23 mouse cellular contexts compared by ENCODE assay signal in genomic region chr12:108230077-108230476, GRCm38 (mm10). TPM values are rescaled to one million over a fixed set of nuclear protein-coding genes. Genes with fewer than 3 reads are reported as not detected.
A peak's percentile ranks its signal among the peaks of the same experiment; 100 is the strongest.
DNase-seq lines count a peak whose midpoint lies in the region; ATAC-seq lines count a peak whose summit lies in the region.
"Had no signal": no experiment of that assay in that cellular context is flagged by ENCODE, and none has a peak within 500 bp of the region (broad histone marks: within the 10 kb centered on the region; RNA-seq: fewer than 3 reads in every experiment).

No protein-coding gene starts in this region.

- no peak for ATAC-seq in heart, embryonic 13.5 days (ENCODE audit: extremely low read depth, insufficient number of reproducible peaks, low FRiP score, low TSS enrichment)
- ATAC-seq in limb, embryonic 12.5 days (ENCODE audit: insufficient number of reproducible peaks, insufficient read depth, low FRiP score, low TSS enrichment, low read depth): no peak
- ATAC-seq: activated CD4-positive, CD25-positive, alpha-beta regulatory T cell, adult 4 months; forebrain, embryonic 15.5 days; intestine, embryonic 15.5 days had no signal

- peak overlapping the region; percentile 77; the same call in 1 of the 2 replicates for H3K27ac ChIP-seq in heart, embryonic 10.5 days
- no peak overlapping the region for H3K27ac ChIP-seq in heart, embryonic 13.5 days (replicated peaks)
- H3K27ac ChIP-seq in limb, embryonic 12.5 days: no peak overlapping the region
- no peak overlapping the region for H3K27ac ChIP-seq in limb, embryonic 10.5 days
- H3K27ac ChIP-seq: forebrain, embryonic 15.5 days; heart, adult 2 months; hindbrain, embryonic 12.5 days; hindbrain, embryonic 15.5 days; intestine, embryonic 15.5 days had no signal

- 0 out of 2 replicates have a peak overlapping the region, but pooled peaks have one; percentile 26 for H3K4me2 ChIP-seq in heart, embryonic 13.5 days
- H3K4me2 ChIP-seq in limb, embryonic 12.5 days: no peak overlapping the region
- H3K4me2 ChIP-seq: forebrain, embryonic 15.5 days; heart, embryonic 15.5 days; hindbrain, embryonic 12.5 days; hindbrain, embryonic 15.5 days; intestine, embryonic 15.5 days had no signal

- H3K4me1 ChIP-seq in heart, embryonic 10.5 days: peaks cover 91% of the 10 kb centered on the region
- H3K4me1 ChIP-seq in heart, embryonic 13.5 days: peaks cover 82% of the 10 kb centered on the region
- peaks cover 33% of the 10 kb centered on the region for H3K4me1 ChIP-seq in limb, embryonic 12.5 days (replicated peaks)
- H3K4me1 ChIP-seq in limb, embryonic 10.5 days: peaks cover 79% of the 10 kb centered on the region

- no peak overlapping the region for H3K4me3 ChIP-seq in heart, embryonic 10.5 days
- no peak overlapping the region for H3K4me3 ChIP-seq in heart, embryonic 13.5 days
- no peak overlapping the region for H3K4me3 ChIP-seq in limb, embryonic 12.5 days (replicated peaks)
- H3K4me3 ChIP-seq in limb, embryonic 10.5 days: no peak overlapping the region
- H3K4me3 ChIP-seq: forebrain, embryonic 15.5 days; heart, adult 2 months; heart, embryonic 15.5 days; hindbrain, embryonic 12.5 days; hindbrain, embryonic 15.5 days; intestine, embryonic 15.5 days had no signal

- no peaks in the 10 kb centered on the region for H3K27me3 ChIP-seq in heart, embryonic 10.5 days (ENCODE audit: insufficient read depth, poor library complexity, severe bottlenecking)
- H3K27me3 ChIP-seq in heart, embryonic 13.5 days (replicated peaks): no peaks in the 10 kb centered on the region
- peaks cover 13% of the 10 kb centered on the region for H3K27me3 ChIP-seq in limb, embryonic 12.5 days
- peaks cover 19% of the 10 kb centered on the region for H3K27me3 ChIP-seq in limb, embryonic 10.5 days (ENCODE audit: low read depth, poor library complexity, severe bottlenecking)
- H3K27me3 ChIP-seq: forebrain, embryonic 15.5 days; heart, embryonic 15.5 days; hindbrain, embryonic 12.5 days; hindbrain, embryonic 15.5 days; intestine, embryonic 15.5 days had no signal

- intact Hi-C loops in heart, postnatal 36 days (cut with DNase I): no loop called here

- no peaks in the 10 kb centered on the region for H3K9me3 ChIP-seq in heart, embryonic 10.5 days
- H3K9me3 ChIP-seq in heart, embryonic 13.5 days: no peaks in the 10 kb centered on the region
- H3K9me3 ChIP-seq in limb, embryonic 12.5 days: 0 out of 2 replicates have a peak, but pooled peaks cover 4% of the 10 kb centered on the region
- H3K9me3 ChIP-seq in limb, embryonic 10.5 days (replicated peaks): no peaks in the 10 kb centered on the region
- H3K9me3 ChIP-seq: forebrain, embryonic 15.5 days; heart, embryonic 15.5 days; hindbrain, embryonic 15.5 days; intestine, embryonic 15.5 days had no signal

- whole genome bisulfite sequencing in heart, embryonic 10.5 days: 61% methylated on average over 12 of the region's 12 CpGs
- WGBS in heart, embryonic 13.5 days: 72% methylated on average over 12 of the region's 12 CpGs
- 77% methylated on average over 12 of the region's 12 CpGs for WGBS in limb, embryonic 12.5 days
- WGBS in limb, embryonic 10.5 days: 77% methylated on average over 12 of the region's 12 CpGs

- no peaks in the 10 kb centered on the region for H3K36me3 ChIP-seq in heart, embryonic 10.5 days
- no peaks in the 10 kb centered on the region for H3K36me3 ChIP-seq in heart, embryonic 13.5 days
- no peaks in the 10 kb centered on the region for H3K36me3 ChIP-seq in limb, embryonic 12.5 days
- H3K36me3 ChIP-seq in limb, embryonic 10.5 days: no peaks in the 10 kb centered on the region
- H3K36me3 ChIP-seq: forebrain, embryonic 15.5 days; heart, embryonic 15.5 days; hindbrain, embryonic 12.5 days; hindbrain, embryonic 15.5 days; intestine, embryonic 15.5 days had no signal

- peak overlapping the region; percentile 71; the same call in 1 of the 2 replicates for H3K9ac ChIP-seq in heart, embryonic 13.5 days
- 0 out of 2 replicates have a peak overlapping the region, but pooled peaks have one; percentile 8 for H3K9ac ChIP-seq in limb, embryonic 12.5 days (replicated peaks)
- H3K9ac ChIP-seq: forebrain, embryonic 15.5 days; hindbrain, embryonic 12.5 days; hindbrain, embryonic 15.5 days; intestine, embryonic 15.5 days had no signal

- peak; percentile 68 for DNase-seq in cerebellum, adult 11-12 months
- no peak for DNase-seq in cerebellum, adult 18-20 months
- DNase-seq in heart, embryonic 10.5 days (ENCODE audit: low spot score): no peak
- no peak for DNase-seq in heart, postnatal 36 days
- no peak for DNase-seq in heart, adult 18-20 months
- no peak for DNase-seq in limb, embryonic 10.5 days (ENCODE audit: low spot score)
- DNase-seq: adrenal gland, adult 8-10 months; adrenal gland, postnatal 25 days; cerebellum, adult 2 months; cerebellum, postnatal 10 days; gastrocnemius, postnatal 25 days; heart, adult 2 months; heart, postnatal 4 days; kidney, adult 11 months; kidney, adult 8-10 months had no signal

RNA-seq across cellular contexts. Expression of gene Ccdc85c, which starts 45.1 kb away (rescaled TPM):
- 5.7 and 6.7 TPM in 2 replicates for polyA plus RNA-seq in heart, embryonic 10.5 days (2016; fragmentation: Nextera tagmentation; extraction: Ambion mirVana)
- 10 to 100 TPM; 33.6 to 38.9 TPM for total RNA-seq in heart, postnatal 36 days (2021)
- polyA plus RNA-seq in heart, embryonic 13.5 days (2015; fragmentation: Nextera tagmentation; extraction: Ambion mirVana): 4.9 and 5.8 TPM in 2 replicates
- total RNA-seq in heart, adult 18-20 months (2021): 10 to 100 TPM; 38.5 to 42.5 TPM
- polyA plus RNA-seq in limb, embryonic 12.5 days (2016; fragmentation: Nextera tagmentation; extraction: Ambion mirVana): 5.2 and 6.6 TPM in 2 replicates
- polyA plus RNA-seq in limb, embryonic 10.5 days (2016; fragmentation: Nextera tagmentation; extraction: Ambion mirVana): 5.4 and 6.2 TPM in 2 replicates

RNA-seq across cellular contexts. Expression of gene Ccnk, which starts 50.7 kb away (rescaled TPM):
- 2.0 and 3.6 TPM in 2 replicates for polyA plus RNA-seq in heart, embryonic 10.5 days (2016; fragmentation: Nextera tagmentation; extraction: Ambion mirVana)
- total RNA-seq in heart, postnatal 36 days (2021): 10 to 100 TPM; 28.8 to 30.5 TPM
- polyA plus RNA-seq in heart, embryonic 13.5 days (2015; fragmentation: Nextera tagmentation; extraction: Ambion mirVana): 2.2 and 2.8 TPM in 2 replicates
- total RNA-seq in heart, adult 18-20 months (2021): 10 to 100 TPM; 25.6 to 30.2 TPM
- 3.3 and 3.9 TPM in 2 replicates for polyA plus RNA-seq in limb, embryonic 12.5 days (2016; fragmentation: Nextera tagmentation; extraction: Ambion mirVana)
- 3.3 and 3.4 TPM in 2 replicates for polyA plus RNA-seq in limb, embryonic 10.5 days (2016; fragmentation: Nextera tagmentation; extraction: Ambion mirVana)

RNA-seq across cellular contexts. Expression of gene Setd3, which starts 51.0 kb away (rescaled TPM):
- polyA plus RNA-seq in heart, embryonic 10.5 days (2016; fragmentation: Nextera tagmentation; extraction: Ambion mirVana): 72.6 TPM in 2 replicates
- total RNA-seq in heart, postnatal 36 days (2021): 10 to 100 TPM; 83.9 to 91.6 TPM
- polyA plus RNA-seq in heart, embryonic 13.5 days (2015; fragmentation: Nextera tagmentation; extraction: Ambion mirVana): 63.0 and 65.7 TPM in 2 replicates
- total RNA-seq in heart, adult 18-20 months (2021): 10 to 100 TPM; 89.9 to 97.2 TPM
- 94.2 and 97.4 TPM in 2 replicates for polyA plus RNA-seq in limb, embryonic 12.5 days (2016; fragmentation: Nextera tagmentation; extraction: Ambion mirVana)
- 71.4 and 76.9 TPM in 2 replicates for polyA plus RNA-seq in limb, embryonic 10.5 days (2016; fragmentation: Nextera tagmentation; extraction: Ambion mirVana)
